8 mouse cellular contexts compared by ENCODE assay signal in genomic region chr3:32617053-32617642, GRCm38 (mm10). TPM values are rescaled to one million over a fixed set of nuclear protein-coding genes. Genes with fewer than 3 reads are reported as not detected.
A peak's percentile ranks its signal among the peaks of the same experiment; 100 is the strongest.
DNase-seq lines count a peak whose midpoint lies in the region; ATAC-seq and TF ChIP-seq lines count a peak whose summit lies in the region.

No protein-coding gene starts in this region.

- TF ChIP-seq CTCF in testis, adult 2 months (IDR thresholded peaks at IDR 0.05; ENCODE audit: control insufficient read depth, insufficient read depth, insufficient replicate concordance, low read depth, low read length) = no peak
- no peak for TF ChIP-seq CTCF in small intestine, adult 2 months (IDR thresholded peaks at IDR 0.05; ENCODE audit: extremely low read depth, insufficient read length, insufficient replicate concordance, low read depth, low read length)

- no peak for TF ChIP-seq POLR2A in testis, adult 2 months (IDR thresholded peaks at IDR 0.05; ENCODE audit: control insufficient read depth, low read depth, low read length)
- TF ChIP-seq POLR2A in small intestine, adult 2 months (IDR thresholded peaks at IDR 0.05; ENCODE audit: low read depth, low read length) = no peak

- ATAC-seq in frontal cortex, adult (ENCODE audit: low TSS enrichment) = peak; percentile 38

- peaks cover 9% of the 10 kb centered on the region for H3K4me1 ChIP-seq in testis, adult 2 months (ENCODE audit: control insufficient read depth, insufficient read depth, low read length)
- H3K4me1 ChIP-seq in limb, embryonic 10.5 days = peaks cover 10% of the 10 kb centered on the region
- H3K4me1 ChIP-seq in small intestine, adult 2 months (ENCODE audit: control insufficient read depth, insufficient read depth, insufficient read length, low read length) = peaks cover 1% of the 10 kb centered on the region; the same call in 1 of the 2 replicates

- H3K27me3 ChIP-seq in testis, adult 2 months (ENCODE audit: control insufficient read depth, insufficient read depth, low read length) = no peaks in the 10 kb centered on the region
- 0 out of 2 replicates have a peak, but pooled peaks cover 4% of the 10 kb centered on the region for H3K27me3 ChIP-seq in limb, embryonic 10.5 days (ENCODE audit: low read depth, poor library complexity, severe bottlenecking)
- no peaks in the 10 kb centered on the region; the same call in 1 of the 2 replicates for H3K27me3 ChIP-seq in small intestine, adult 2 months (ENCODE audit: control insufficient read depth, insufficient read depth, low read length)

- WGBS in limb, embryonic 10.5 days = 23% methylated on average over 16 of the region's 16 CpGs
- WGBS in small intestine, adult 2 months = 20% methylated on average over 16 of the region's 16 CpGs

- DNase-seq in frontal cortex, postnatal 36 days (ENCODE audit: low spot score in 2 of 2) = no peak
- no peak for DNase-seq in testis, postnatal 14 days (ENCODE audit: low spot score)
- DNase-seq in limb, embryonic 10.5 days (ENCODE audit: low spot score) = no peak
- no peak for DNase-seq in adrenal gland, adult 18-20 months (ENCODE audit: low spot score in 2 of 2)
- DNase-seq in thymus, adult 18-20 months = no peak

- no peaks in the 10 kb centered on the region for H3K9me3 ChIP-seq in limb, embryonic 10.5 days (replicated peaks)

- no peak overlapping the region for H3K27ac ChIP-seq in testis, adult 2 months (ENCODE audit: control insufficient read depth, insufficient read depth, low read depth, low read length)
- H3K27ac ChIP-seq in limb, embryonic 10.5 days = peak overlapping the region; percentile 91
- no peak overlapping the region for H3K27ac ChIP-seq in small intestine, adult 2 months (ENCODE audit: insufficient read depth, low read depth, low read length)

- peak overlapping the region; percentile 74 for H3K4me3 ChIP-seq in testis, adult 2 months (ENCODE audit: control insufficient read depth, low read depth, low read length)
- peak overlapping the region; percentile 85 for H3K4me3 ChIP-seq in limb, embryonic 10.5 days
- peak overlapping the region; percentile 69 for H3K4me3 ChIP-seq in small intestine, adult 2 months (ENCODE audit: low read depth, low read length)

- H3K36me3 ChIP-seq in testis, adult 2 months (ENCODE audit: control insufficient read depth, insufficient read depth, low read length) = no peaks in the 10 kb centered on the region
- 0 out of 2 replicates have a peak, but pooled peaks cover 5% of the 10 kb centered on the region for H3K36me3 ChIP-seq in limb, embryonic 10.5 days
- H3K36me3 ChIP-seq in small intestine, adult 2 months (ENCODE audit: control insufficient read depth, insufficient read depth, low read length) = no peaks in the 10 kb centered on the region

RNA-seq across cellular contexts. Expression of gene Gnb4, which starts 0.8 kb away (rescaled TPM):
- polyA plus RNA-seq in testis, adult 2 months (2012; rRNA removed) = 1.9 and 2.8 TPM in 2 replicates
- polyA plus RNA-seq in limb, embryonic 10.5 days (2016; fragmentation: Nextera tagmentation; extraction: Ambion mirVana) = 35.1 and 35.9 TPM in 2 replicates
- 5.7 and 6.5 TPM in 2 replicates for polyA plus RNA-seq in small intestine, adult 2 months (2012; rRNA removed)
- 10 to 100 TPM; 29.8 to 41.2 TPM for total RNA-seq in adrenal gland, adult 18-20 months (2021)
